Mouse (Mus musculus) MEL (cell line): ENCODE data around the gene Iqcf5. TPM values are rescaled to one million over a fixed set of nuclear protein-coding genes. Genes with fewer than 3 reads are reported as not detected.

Experiments
- DNase-seq: peaks from one replicate; pipeline ENCODE4 v3.0.0; 2011; ENCODE audit warnings: low read depth, low spot score
- H3K27ac ChIP-seq: 2 replicates; pipeline ENCODE4 v1.5.1; 2012; ENCODE audit warnings: low read depth, mild to moderate bottlenecking, control low read depth, low read length, moderate library complexity; ENCODE audit not compliant: control insufficient read depth
- H3K27me3 ChIP-seq, 2 experiments: fragments of 150-350 bp in 1 of 2; sonication (generic) in 1 of 2; 2 replicates each; pipeline ENCODE4 v1.6.1; 2012; ENCODE audit warnings: low read length in 2 of 2, mild to moderate bottlenecking in 2 of 2, improper control_type of control experiment in 1 of 2, moderate library complexity in 1 of 2; ENCODE audit not compliant: insufficient read depth in 2 of 2, control insufficient read depth in 1 of 2
- H3K36me3 ChIP-seq, 2 experiments: 2 replicates each; pipeline ENCODE4 v1.6.1; 2012 to 2014; ENCODE audit warnings: low read length in 2 of 2, improper control_type of control experiment in 1 of 2, inconsistent platforms in 1 of 2, mild to moderate bottlenecking in 1 of 2; ENCODE audit not compliant: insufficient read depth in 2 of 2, control insufficient read depth in 1 of 2
- H3K4me1 ChIP-seq, 2 experiments: fragments of 150-350 bp in 1 of 2; sonication (generic) in 1 of 2; 2 replicates each; pipeline ENCODE4 v1.6.1; 2012; ENCODE audit warnings: low read length in 2 of 2, improper control_type of control experiment in 1 of 2, mild to moderate bottlenecking in 1 of 2; ENCODE audit not compliant: insufficient read depth in 2 of 2, control insufficient read depth in 1 of 2
- H3K4me3 ChIP-seq, 2 experiments: fragments of 150-350 bp in 1 of 2; sonication (generic) in 1 of 2; 2 replicates each; pipeline ENCODE4 v1.5.1; 2012; ENCODE audit warnings: low read depth in 2 of 2, low read length in 2 of 2, mild to moderate bottlenecking in 2 of 2, moderate library complexity in 2 of 2, control low read depth in 1 of 2, improper control_type of control experiment in 1 of 2; ENCODE audit not compliant: control insufficient read depth in 1 of 2, insufficient read depth in 1 of 2
- H3K79me2 ChIP-seq: 2 replicates; pipeline ENCODE4 v1.6.1; 2012; ENCODE audit warnings: mild to moderate bottlenecking, low read length, moderate library complexity; ENCODE audit not compliant: control insufficient read depth, poor library complexity, insufficient read depth
- H3K9ac ChIP-seq: 2 replicates; pipeline ENCODE4 v1.6.1; 2012; ENCODE audit warnings: low read depth, mild to moderate bottlenecking, control low read depth, low read length, moderate library complexity; ENCODE audit not compliant: control insufficient read depth, poor library complexity, severe bottlenecking
- H3K9me3 ChIP-seq: fragments of 150-350 bp; sonication (generic); replicated peaks from 2 replicates; pipeline ENCODE4 v1.6.1; 2012; ENCODE audit warnings: mild to moderate bottlenecking, low read length, improper control_type of control experiment, moderate library complexity; ENCODE audit not compliant: insufficient read depth
- CHD1 ChIP-seq: IDR thresholded peaks from 2 replicates; pipeline ENCODE4 v1.6.1; 2012; ENCODE audit warnings: low read depth, mild to moderate bottlenecking, inconsistent platforms, low read length, improper control_type of control experiment
- CTCF ChIP-seq, 3 experiments: IDR thresholded peaks in 2 of 3; conservative IDR thresholded peaks in 1 of 3; 2 replicates each; pipeline ENCODE4 v1.5.1; 2011 to 2012; ENCODE audit warnings: low read length in 3 of 3, low read depth in 2 of 3, mild to moderate bottlenecking in 2 of 3, improper control_type of control experiment in 1 of 3, inconsistent platforms in 1 of 3, mixed read lengths in 1 of 3, moderate library complexity in 1 of 3; ENCODE audit not compliant: control insufficient read depth in 1 of 3, insufficient read depth in 1 of 3, poor library complexity in 1 of 3, severe bottlenecking in 1 of 3
- ELF1 ChIP-seq: IDR thresholded peaks from 2 replicates; pipeline ENCODE4 v1.6.1; 2014; ENCODE audit warnings: low read depth, mild to moderate bottlenecking, inconsistent platforms, low read length, improper control_type of control experiment, moderate library complexity
- GATA1 ChIP-seq: IDR thresholded peaks from 2 replicates; pipeline ENCODE4 v1.6.1; 2011; ENCODE audit warnings: low read depth, low read length, improper control_type of control experiment
- MAZ ChIP-seq: IDR thresholded peaks from 2 replicates; pipeline ENCODE4 v1.6.1; 2012; ENCODE audit warnings: low read depth, mild to moderate bottlenecking, inconsistent platforms, low read length, improper control_type of control experiment
- MYB ChIP-seq: IDR thresholded peaks from 2 replicates; pipeline ENCODE4 v1.6.1; 2011; ENCODE audit warnings: mild to moderate bottlenecking, low read depth, low read length, improper control_type of control experiment
- MYC ChIP-seq: IDR thresholded peaks from 2 replicates; pipeline ENCODE4 v1.6.1; 2011; ENCODE audit warnings: low read depth, mild to moderate bottlenecking, low read length, improper control_type of control experiment, moderate library complexity
- NELFE ChIP-seq: IDR thresholded peaks from 2 replicates; pipeline ENCODE4 v1.6.1; 2011; ENCODE audit warnings: low read depth, low read length, improper control_type of control experiment
- POLR2A ChIP-seq, 2 experiments: IDR thresholded peaks; 2 replicates each; pipeline ENCODE4 v1.6.1; 2011 to 2012; ENCODE audit warnings: low read length in 2 of 2, mild to moderate bottlenecking in 2 of 2, control low read depth in 1 of 2, improper control_type of control experiment in 1 of 2, low read depth in 1 of 2, moderate library complexity in 1 of 2; ENCODE audit not compliant: control insufficient read depth in 1 of 2, insufficient read depth in 1 of 2, poor library complexity in 1 of 2
- POLR2AphosphoS2 ChIP-seq: IDR thresholded peaks from 2 replicates; pipeline ENCODE4 v1.6.1; 2011; ENCODE audit warnings: low read length, improper control_type of control experiment
- POLR2AphosphoS5 ChIP-seq: IDR thresholded peaks from 2 replicates; pipeline ENCODE4 v1.6.1; 2012; ENCODE audit warnings: low read depth, borderline replicate concordance, mild to moderate bottlenecking, inconsistent platforms, low read length, moderate library complexity, mixed read lengths
- UBTF ChIP-seq: IDR thresholded peaks from 2 replicates; pipeline ENCODE4 v1.6.1; 2012; ENCODE audit warnings: low read depth, mild to moderate bottlenecking, inconsistent platforms, low read length, improper control_type of control experiment, moderate library complexity, borderline replicate concordance; ENCODE audit not compliant: insufficient read depth
- ZC3H11A ChIP-seq: IDR thresholded peaks from 2 replicates; pipeline ENCODE4 v1.6.1; 2012; ENCODE audit warnings: low read depth, mild to moderate bottlenecking, inconsistent platforms, low read length, improper control_type of control experiment
- ZKSCAN1 ChIP-seq: IDR thresholded peaks from 2 replicates; pipeline ENCODE4 v1.6.1; 2012; ENCODE audit warnings: low read depth, mild to moderate bottlenecking, inconsistent platforms, low read length, improper control_type of control experiment, moderate library complexity
- ZNF384 ChIP-seq: IDR thresholded peaks from 2 replicates; pipeline ENCODE4 v1.6.1; 2012; ENCODE audit warnings: low read depth, mild to moderate bottlenecking, inconsistent platforms, low read length, improper control_type of control experiment
- polyA plus RNA-seq, 2 experiments: library from polyadenylated mRNA; stranded (reverse) in 1 of 2; unstranded in 1 of 2; fragments of >175 nt in 1 of 2; fragments of >200 nt in 1 of 2; gene quantifications; 2 replicates each; pipeline versions ENCODE4 v1.2.1 to v1.2.4; 2012; ENCODE audit warnings: low replicate concordance in 2 of 2, low read depth in 1 of 2; ENCODE audit not compliant: insufficient read length in 2 of 2, insufficient read depth in 1 of 2, missing spikeins in 1 of 2
- total RNA-seq: library from RNA; depleted of rRNA; stranded (reverse); fragments of 300-350 nt; gene quantifications from 2 replicates; pipeline ENCODE4 v1.2.3, GENCODE M21; 2012

Iqcf5 gene
- total and polyA plus RNA-seq, 3 experiments: 0.81 to 1.5 TPM; not detected in 1

- H3K9me3 ChIP-seq: no peaks in the 10 kb centered on the region
- DNase-seq: no peak
- H3K4me3 ChIP-seq: no peak within 1 kb of the TSS
- 0 out of 4 replicates have a peak, but pooled peaks cover 0 to 2% of the 10 kb centered on the region in 2 experiments for H3K4me1 ChIP-seq
- H3K79me2 ChIP-seq: no peaks in the 10 kb centered on the region
- TF ChIP-seq CHD1: no peak
- no peak for TF ChIP-seq POLR2AphosphoS5
- TF ChIP-seq UBTF: no peak
- TF ChIP-seq CTCF (IDR thresholded peaks at IDR 0.05 in 2 of 3, conservative IDR thresholded peaks at IDR 0.05 in 1 of 3; ENCODE audit: control insufficient read depth in 1 of 3, insufficient read depth in 1 of 3, low read depth in 2 of 3, low read length in 3 of 3, poor library complexity in 1 of 3, severe bottlenecking in 1 of 3): no peak
- TF ChIP-seq MYB: no peak
- TF ChIP-seq NELFE: no peak
- TF ChIP-seq MAZ: no peak
- TF ChIP-seq MYC: no peak
- TF ChIP-seq ZC3H11A: no peak
- no peak for TF ChIP-seq ZNF384
- H3K27me3 ChIP-seq: peaks cover 0 to 2% of the 10 kb centered on the region in 2 experiments; a peak in 2 of 4 replicates
- no peaks in the 10 kb centered on the region for H3K36me3 ChIP-seq
- no peak within 1 kb of the TSS for H3K27ac ChIP-seq
- no peak within 1 kb of the TSS for H3K9ac ChIP-seq
These were observed 47.2 kb downstream of the Iqcf5 start, which contains the start of gene Iqcf3 for GRCm38 (mm10) chr9:106561531-106561930. Gene Iqcf3, minus strand, starts transcription at chr9:106561631.

GRCm38 (mm10) chr9:106562291-106562690, 47.9 kb downstream of the Iqcf5 start:
- H3K9me3 ChIP-seq: no peaks in the 10 kb centered on the region
- H3K36me3 ChIP-seq: no peaks in the 10 kb centered on the region
- no peak for DNase-seq
- TF ChIP-seq CTCF (IDR thresholded peaks at IDR 0.05 in 2 of 3, conservative IDR thresholded peaks at IDR 0.05 in 1 of 3; ENCODE audit: control insufficient read depth in 1 of 3, insufficient read depth in 1 of 3, low read depth in 2 of 3, low read length in 3 of 3, poor library complexity in 1 of 3, severe bottlenecking in 1 of 3) (no peak), ZKSCAN1 (no peak), POLR2AphosphoS2 (no peak), GATA1 (no peak), POLR2A (IDR thresholded peaks at IDR 0.05; ENCODE audit: control insufficient read depth in 1 of 2, insufficient read depth in 1 of 2, low read depth in 1 of 2, low read length in 2 of 2, poor library complexity in 1 of 2) (no peak), ELF1 (no peak), ZNF384 (no peak)
- H3K27me3 ChIP-seq: peaks cover 0 to 2% of the 10 kb centered on the region in 2 experiments; a peak in 2 of 4 replicates
- 0 out of 4 replicates have a peak, but pooled peaks cover 0 to 2% of the 10 kb centered on the region in 2 experiments for H3K4me1 ChIP-seq
- H3K27ac ChIP-seq: no peak overlapping the region
- no peak overlapping the region for H3K9ac ChIP-seq
- H3K79me2 ChIP-seq: no peaks in the 10 kb centered on the region
- H3K4me3 ChIP-seq: no peak overlapping the region
